Mouse (Mus musculus) lung, adult 18-20 months (tissue): ENCODE measurements at regions not wholly inside any gene's neighbourhood (a gene's known extent, or its start where the extent isn't known, plus 50 kb on each side); places are given as distances from the start of the nearest gene placed in this dataset.

ENCODE experiments used
- DNase-seq, 2 experiments: peaks; one replicate each; pipeline ENCODE4 v3.0.0; 2022; ENCODE audit warnings: mixed read lengths in 2 of 2

DNA sequence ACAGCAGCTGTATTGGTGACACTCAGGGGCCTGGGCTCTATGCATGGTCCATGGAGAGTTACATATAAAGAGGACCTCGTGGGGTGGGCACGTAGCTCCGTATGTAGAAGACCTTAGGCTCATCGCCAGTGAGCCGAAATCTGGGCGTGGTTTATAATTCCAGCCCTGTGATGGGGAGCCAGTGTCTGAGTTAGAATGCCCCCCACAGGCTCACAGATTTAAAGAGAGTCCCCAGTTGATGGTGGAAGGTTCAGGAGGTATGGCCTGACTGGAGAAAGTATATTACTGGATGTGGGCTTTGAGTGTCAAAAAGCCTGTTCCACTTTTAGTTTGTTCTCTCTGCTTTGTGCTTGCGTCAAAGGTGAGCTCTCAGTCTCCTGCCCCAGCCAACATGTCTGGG is 54.8 kb downstream of the 1700122O11Rik start:
- no peak for DNase-seq

DNA sequence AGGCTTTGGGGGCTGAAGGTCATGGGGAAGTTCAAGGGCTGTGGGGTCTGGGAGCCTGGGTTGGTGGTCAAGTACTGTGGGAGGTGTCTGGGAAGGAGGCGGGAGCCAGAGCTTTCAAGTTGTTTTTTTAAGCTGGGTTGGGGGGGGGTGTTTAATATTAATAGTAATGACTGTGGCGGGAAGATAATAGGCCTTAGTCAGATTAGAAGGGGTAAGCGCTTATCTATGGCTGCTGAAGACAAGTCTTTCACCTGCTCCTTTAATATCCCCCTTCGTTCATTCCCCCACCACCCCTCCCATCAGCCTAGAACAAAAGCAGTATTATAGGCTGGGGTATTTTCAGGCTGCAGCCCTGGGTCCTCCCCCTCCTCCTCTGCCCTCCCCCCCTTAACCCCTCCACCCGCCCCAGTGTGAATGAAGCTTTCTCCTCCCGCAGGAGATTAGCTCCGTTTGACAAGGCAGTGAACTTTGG is 56.5 kb downstream of the 1700122O11Rik start:
- DNase-seq = no peak

DNA sequence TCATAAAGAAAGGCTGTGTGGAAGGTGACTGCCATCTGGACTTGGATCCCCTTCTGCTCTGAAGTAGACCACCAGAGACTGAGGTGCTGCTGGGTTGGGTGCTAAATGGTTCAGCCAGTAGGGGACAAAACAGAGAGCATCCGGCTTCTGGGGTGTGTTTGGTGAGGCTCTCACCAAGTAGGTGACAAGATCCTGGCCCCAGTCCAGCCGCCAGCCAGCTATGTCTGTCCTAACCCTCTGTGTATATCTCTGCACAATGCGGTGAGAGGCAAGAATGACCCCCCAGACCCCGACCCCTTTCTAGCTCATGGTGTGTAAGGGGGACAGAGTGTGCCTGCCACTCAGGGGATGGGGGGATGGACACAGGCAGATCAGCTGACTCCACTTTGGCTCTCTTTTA is 54.8 kb upstream of the Foxp4 start:
- no peak for DNase-seq

GRCm38 (mm10) chr17:47978404-47979030 is 54.1 kb upstream of the Foxp4 start:
- no peak for DNase-seq

- DNase-seq = no peak
Observed at GRCm38 (mm10) chr17:47978001-47978400, 53.6 kb upstream of the Foxp4 start.

DNA sequence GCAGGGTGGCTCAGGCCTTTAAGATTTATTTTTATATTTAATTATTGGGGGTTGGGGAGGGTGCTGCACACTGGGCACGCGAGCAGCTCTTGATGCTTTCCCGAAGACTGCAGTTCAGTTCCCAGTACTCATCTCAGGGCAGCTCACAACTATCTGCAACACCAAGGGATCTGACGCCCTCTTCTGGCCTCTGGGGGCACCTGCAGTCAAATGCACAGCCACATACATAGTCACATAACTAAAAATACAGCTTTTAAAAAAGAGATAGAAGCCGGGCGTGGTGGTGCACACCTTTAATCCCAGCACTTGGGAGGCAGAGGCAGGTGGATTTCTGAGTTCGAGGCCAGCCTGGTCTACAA is 52.5 kb upstream of the Foxp4 start:
- no peak for DNase-seq

DNA sequence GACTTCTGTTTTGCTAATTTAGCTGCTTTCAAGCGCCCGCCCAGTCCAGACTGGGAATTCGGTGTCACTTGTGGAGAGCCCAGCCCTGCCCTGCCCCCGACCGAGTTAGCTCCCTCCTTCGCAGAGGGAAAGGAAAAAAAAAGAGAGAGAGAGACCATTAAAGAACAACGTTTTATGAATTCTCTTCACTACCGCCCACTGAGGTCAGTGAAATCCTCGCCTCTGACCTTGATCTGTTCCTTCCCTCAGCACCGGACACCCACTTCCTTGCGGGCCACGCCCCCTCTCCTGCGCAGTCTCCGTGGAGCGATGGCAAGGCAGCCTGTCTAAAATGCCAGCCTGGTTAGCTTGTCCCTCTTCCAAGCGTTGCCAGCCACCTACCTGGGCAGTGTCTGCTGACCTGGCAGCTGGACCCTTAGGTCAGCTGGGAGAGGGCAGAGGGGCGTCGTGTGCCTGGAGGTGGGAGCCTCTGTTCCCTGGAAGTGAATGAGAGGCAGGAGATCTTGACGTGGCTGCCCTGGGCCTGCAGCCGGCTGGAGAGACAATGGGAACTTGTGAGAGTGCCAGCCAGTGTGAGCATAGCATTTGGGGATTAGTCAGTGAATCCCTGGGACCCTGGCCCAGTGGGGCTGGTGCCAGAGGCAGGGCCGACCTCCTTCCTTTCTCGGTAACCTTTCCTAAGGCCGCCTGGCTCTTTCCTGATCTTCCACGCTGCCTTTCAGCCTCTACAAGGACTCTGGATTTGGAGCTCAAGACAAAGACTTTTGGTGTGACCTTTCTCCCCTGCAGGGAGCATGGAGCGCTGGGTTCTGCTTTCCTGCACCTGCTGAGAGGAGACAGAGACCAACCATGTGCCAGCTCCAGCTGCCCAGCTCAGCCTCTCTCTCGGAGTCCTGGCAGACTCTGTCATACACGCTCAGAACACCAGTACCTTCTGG is 51.9 kb upstream of the Foxp4 start:
- peak; percentile 78 to 84 for DNase-seq

- peak in 1 of 2 experiments; percentile 25 for DNase-seq
Observed at GRCm38 (mm10) chr17:47975281-47976060, 51.0 kb upstream of the Foxp4 start.

- DNase-seq = no peak
Observed at GRCm38 (mm10) chr17:47974503-47974902, 50.1 kb upstream of the Foxp4 start.
